Mouse (Mus musculus) urinary bladder, postnatal 14 days (tissue): Measurements from ENCODE around the gene Aox1.

Experiments used
- DNase-seq: peaks from one replicate; pipeline ENCODE4 v3.0.0; 2021; ENCODE audit warnings: low spot score

Aox1 gene

GRCm38 (mm10) chr1:58065151-58065550 is 35.4 kb downstream of the Aox1 start:
- no peak for DNase-seq

GRCm38 (mm10) chr1:58065606-58066005 is 35.9 kb downstream of the Aox1 start:
- no peak for DNase-seq

DNA sequence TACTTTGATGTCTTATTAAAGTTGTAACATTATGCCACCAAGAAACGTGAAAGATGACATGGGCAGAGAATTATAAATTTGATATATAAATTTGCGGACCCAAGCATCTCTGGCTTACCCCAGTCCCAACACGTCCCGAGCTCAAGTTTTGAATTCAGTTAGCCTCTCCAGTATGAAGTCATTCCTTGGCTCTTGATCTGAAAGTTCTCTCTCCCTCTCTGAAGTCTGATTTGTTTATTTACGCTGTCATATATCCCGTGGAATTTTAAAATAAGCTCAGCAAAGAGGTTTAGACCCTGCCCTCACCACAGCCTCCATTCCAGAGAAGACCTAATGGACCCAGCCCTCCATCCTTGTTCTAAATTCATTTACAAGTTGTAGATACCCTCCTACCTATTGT is 39.5 kb downstream of the Aox1 start:
- no peak for DNase-seq

GRCm38 (mm10) chr1:58070091-58070490 is 40.4 kb downstream of the Aox1 start:
- no peak for DNase-seq

DNA sequence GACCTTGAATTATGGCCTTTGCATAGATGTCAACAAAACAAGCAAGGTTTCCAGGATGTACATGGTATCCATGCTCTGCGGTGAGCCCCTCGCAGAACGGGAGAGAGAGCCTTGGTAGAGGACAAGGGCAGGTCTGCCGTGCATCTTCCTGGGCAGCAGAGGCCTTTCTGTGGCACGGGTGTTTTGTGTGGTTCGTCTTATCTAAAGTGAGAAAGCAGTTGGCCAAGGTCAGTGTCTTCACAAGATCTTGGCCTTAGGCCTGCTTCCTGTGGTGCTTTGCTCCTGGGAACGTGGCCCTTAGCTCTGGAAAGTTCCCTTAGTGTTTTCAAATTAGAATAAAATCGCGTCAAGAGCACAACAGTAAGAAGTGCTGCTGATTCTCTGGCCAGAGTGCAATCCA is 41.3 kb downstream of the Aox1 start:
- no peak for DNase-seq

DNA sequence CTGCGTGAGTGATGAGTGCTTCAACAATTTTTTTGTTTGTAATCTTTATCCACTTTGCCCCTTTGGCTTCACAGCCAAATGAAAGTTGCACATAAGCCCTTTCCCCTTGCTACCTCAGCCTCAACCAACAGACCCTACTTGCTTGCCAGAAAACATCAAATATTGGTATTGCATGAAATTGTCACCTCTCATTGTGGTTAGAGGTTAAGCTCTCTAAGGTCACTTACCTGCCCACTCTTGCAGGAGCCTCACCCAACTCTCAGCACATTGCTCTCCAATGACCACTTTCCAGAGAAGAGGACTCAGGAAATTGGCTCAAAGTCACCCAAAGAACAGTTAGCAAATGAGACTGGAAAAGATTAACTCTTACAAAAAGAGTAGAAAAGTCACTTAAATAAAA is 41.8 kb downstream of the Aox1 start:
- no peak for DNase-seq

DNA sequence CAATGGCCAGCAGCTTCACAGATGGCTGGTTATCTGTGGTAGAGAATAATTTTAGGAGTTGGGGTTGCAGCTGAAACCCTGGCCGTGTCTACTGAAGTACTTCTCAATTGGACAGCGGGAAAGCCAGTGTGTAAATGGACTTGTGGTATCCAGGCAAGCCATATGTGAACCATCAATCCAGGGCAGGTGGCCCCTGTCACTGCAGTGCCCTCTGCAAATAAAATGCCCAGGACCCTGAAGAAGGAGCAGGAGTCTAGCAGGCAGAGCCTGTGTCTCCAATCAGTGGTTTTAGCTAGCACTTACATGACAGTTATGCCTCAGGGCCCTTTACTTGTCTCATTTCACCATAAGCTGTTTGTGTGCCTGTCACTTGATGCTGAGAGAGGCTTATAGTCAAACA is 42.7 kb downstream of the Aox1 start:
- DNase-seq, result no peak

DNA sequence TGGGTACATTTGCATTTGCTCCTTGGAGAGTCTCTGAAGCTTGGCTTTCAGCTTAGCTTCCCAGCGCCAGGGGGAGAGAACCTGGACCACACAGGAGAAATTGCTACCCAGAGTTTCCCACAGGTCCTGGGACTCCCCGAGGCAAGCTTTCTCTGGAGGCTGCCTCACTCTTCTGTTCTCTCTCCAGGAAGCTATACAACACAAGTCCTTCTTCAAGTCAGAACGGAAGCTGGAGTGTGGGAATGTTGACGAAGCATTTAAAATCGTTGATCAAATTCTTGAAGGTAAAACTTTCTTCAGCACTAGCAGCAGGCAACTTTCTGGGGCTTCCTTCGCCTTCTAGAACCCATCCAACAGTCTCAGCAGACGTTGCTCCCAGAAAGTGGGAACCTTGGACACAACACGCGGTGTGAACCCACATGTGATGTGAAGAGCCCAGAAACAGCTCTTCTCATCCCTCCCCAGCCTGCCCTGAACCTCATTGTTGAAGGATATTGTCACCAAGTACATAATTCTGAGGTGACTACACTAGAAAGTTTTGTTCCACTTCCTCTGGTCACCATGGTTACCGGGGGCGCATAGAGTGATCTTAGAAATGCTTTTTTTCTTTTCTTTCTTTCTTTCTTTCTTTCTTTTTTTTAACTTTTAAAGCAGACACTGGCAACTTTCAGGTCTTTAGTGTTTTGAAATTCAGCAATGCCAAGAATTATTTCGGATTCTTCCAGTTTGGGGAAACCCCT is 43.4 kb downstream of the Aox1 start:
- DNase-seq, result no peak

- DNase-seq, result no peak
Observed at GRCm38 (mm10) chr1:58074266-58074665, 44.5 kb downstream of the Aox1 start.

- no peak for DNase-seq
Observed at GRCm38 (mm10) chr1:58077882-58078281, 48.2 kb downstream of the Aox1 start.

DNA sequence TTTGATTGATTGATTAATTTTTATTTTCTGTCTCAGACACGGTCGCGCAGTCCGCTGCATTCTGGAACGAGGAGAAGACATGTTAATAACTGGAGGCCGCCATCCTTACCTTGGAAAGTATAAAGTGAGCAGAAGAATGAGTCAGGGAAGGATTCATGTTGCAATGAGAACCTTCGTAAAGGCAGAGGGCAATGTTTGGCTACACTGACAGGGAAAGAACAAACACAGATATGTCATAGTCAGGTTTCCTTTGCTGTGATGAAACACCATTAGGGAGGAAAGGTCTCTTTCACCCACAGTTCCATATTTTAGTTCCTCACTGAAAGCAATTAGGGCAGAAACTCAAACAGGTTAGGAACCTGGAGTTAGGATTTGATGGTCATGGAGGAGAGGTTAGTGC is 48.7 kb downstream of the Aox1 start:
- no peak for DNase-seq

DNA sequence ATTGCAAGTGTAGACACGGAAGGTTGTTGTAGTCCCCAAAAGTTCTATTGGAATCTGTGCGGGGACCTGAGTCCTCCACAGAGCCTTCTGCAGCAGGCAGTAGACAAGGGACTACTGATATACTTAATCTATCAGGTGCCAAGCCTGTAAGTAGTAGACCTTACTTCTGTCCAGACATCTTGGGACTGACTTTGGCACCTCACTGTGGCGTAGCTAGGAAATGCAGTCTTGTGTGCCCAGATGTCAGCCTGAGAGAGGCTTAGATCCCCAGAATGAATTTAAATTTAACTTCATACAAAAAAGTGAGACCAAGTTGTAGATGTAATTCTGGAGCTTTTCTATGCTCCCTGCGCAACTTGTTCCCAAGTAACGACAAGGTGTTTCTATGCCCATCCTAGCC is 50.0 kb downstream of the Aox1 start:
- no peak for DNase-seq

DNA sequence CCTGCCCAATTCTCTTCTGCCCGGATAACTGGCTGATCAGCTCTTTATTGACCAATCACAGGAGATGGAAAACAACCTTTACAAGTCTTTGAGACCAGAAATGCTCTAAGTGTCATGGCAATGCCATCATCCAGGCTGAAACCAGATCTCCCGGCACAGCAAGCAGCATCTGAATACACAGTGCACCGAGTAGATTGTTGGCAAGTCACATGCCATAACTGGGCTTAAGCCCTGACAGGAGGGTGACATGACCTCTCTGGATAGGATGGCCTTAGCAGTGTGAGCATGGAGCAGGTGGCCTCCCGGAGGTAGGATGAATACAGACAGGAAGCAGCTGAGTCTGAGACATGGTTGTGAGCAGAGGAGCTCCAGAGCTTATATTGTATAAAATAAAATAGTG is 50.7 kb downstream of the Aox1 start:
- no peak for DNase-seq

- DNase-seq, result no peak
Observed at GRCm38 (mm10) chr1:58081356-58081755, 51.6 kb downstream of the Aox1 start.

DNA sequence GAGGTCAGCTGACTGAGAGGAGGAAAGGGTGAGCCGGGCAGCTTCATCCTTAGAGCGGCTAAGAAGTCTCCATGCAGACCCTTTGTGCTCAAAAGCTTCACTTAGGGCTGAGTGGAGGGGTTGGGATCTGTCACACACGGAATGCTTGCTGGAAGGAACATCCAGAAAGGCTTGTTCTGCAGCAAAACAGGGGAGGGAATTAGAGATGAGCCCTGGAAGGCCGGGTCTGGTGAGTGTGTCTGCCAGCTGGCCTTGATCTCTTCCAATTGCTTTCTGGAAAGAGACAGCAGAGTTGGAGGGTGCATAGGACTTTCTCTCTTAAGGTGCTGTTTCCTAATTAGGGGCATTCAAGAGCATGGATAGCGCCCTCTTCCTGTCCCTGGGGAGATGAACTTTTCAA is 59.6 kb downstream of the Aox1 start:
- peak; percentile 53 for DNase-seq

DNA sequence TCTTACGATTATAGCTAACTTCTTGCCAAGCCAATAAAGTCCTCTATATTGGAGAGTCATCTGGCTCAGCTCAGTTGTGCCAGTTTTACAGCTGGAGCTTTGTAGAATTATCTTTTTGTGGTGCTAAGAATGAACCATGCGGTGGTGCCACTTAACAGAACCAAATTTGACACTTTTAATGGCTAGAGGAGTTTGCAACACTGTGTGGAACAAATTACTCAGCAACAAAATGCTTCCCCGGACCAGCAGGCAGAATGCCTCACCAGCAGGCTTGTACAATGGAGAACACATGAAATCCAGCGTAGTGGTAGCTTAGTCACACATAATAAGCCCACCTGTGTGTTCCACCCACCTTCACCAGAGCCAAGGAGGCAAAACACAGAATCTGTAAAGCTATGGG is 60.5 kb downstream of the Aox1 start:
- DNase-seq, result no peak

DNA sequence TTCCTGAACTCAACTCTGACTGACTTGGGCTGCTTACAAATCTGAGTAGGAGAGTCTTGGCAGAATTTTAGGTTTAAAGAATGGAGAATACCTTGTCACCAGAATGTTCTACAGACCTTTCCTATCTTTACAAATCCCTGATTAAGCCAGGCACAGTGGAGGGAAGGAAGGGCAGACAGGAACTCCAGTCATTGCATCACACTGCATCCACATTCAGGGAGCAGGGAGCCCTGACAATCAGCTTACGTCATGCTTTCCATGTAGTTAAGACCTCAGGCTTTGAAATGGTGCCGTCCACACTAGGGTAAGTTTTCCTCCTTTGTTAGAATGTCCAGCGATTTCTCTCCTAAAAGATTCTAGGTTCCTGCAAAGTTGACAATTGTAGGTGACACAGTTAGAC is 61.5 kb downstream of the Aox1 start:
- DNase-seq, result no peak

GRCm38 (mm10) chr1:58091992-58092560 is 62.3 kb downstream of the Aox1 start:
- no peak for DNase-seq

GRCm38 (mm10) chr1:58097338-58097737 is 67.6 kb downstream of the Aox1 start:
- no peak for DNase-seq

GRCm38 (mm10) chr1:58099119-58099518 is 69.4 kb downstream of the Aox1 start:
- DNase-seq, result no peak

GRCm38 (mm10) chr1:58101531-58102146 is 71.9 kb downstream of the Aox1 start:
- DNase-seq, result no peak

- no peak for DNase-seq
Observed at GRCm38 (mm10) chr1:58102494-58102893, 72.8 kb downstream of the Aox1 start.

DNA sequence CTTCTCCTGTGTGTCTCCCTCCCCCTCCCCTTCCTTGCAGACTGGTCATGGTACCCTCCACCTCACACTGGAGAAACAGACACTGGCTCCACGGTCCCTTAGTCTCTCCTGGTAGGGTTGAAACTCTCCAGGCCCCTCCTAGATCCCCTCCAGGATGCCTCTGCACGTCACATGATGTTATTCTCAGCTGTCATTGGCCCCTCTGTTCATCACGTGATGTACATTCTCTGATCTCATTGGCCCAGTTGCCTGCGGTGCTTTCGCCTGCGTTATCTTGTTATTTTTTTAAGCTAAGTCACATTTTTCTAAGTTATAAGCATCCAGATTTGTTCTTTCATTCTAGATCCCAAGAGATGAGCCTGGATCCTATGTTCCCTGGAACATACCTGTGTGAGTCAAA is 76.0 kb downstream of the Aox1 start:
- no peak for DNase-seq

DNA sequence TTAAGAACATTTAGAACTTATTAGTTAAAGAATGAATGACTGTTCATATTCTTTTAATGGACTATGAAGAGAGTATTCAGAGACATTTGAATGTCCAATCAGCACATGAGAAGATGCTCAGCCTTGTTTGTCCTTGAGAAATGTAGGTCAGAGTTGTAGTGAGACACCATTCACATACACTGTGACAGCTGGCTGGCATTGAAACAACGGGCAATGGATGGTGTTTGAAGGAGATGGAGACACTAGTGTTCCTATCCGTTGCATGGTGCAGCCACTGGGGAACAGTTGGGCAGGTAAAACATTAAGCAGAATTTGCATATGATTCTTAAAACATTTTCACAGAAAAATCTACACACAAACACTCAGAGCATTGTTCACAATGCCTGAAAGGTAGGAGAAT is 77.3 kb downstream of the Aox1 start:
- DNase-seq, result no peak
